Mouse (Mus musculus) left cerebral cortex, adult 2 months (tissue): ENCODE data around the gene Gramd1b. TPM values are rescaled to one million over a fixed set of nuclear protein-coding genes. Genes with fewer than 3 reads are reported as not detected.
A peak's percentile ranks its signal among the peaks of the same experiment; 100 is the strongest.

ENCODE experiments used
- DNase-seq, 2 experiments: peaks; one replicate each; pipeline ENCODE4 v3.0.0; 2021 to 2022; ENCODE audit warnings: low spot score in 2 of 2, mixed read lengths in 1 of 2; ENCODE audit errors: extremely low spot score in 1 of 2
- H3K27ac ChIP-seq: fragments of 200-600 bp; 2 replicates; pipeline ENCODE4 v1.8.1; 2022
- H3K4me3 ChIP-seq: fragments of 200-600 bp; 2 replicates; pipeline ENCODE4 v1.8.1; 2022
- CTCF ChIP-seq: fragments of 200-600 bp; IDR thresholded peaks from 2 replicates; pipeline ENCODE4 v1.8.1; 2022; ENCODE audit warnings: antibody characterized with exemption, mild to moderate bottlenecking, moderate library complexity
- intact Hi-C: fragments of 180-260 bp; cut with DNase I; formaldehyde crosslinking; loops from one replicate; pipeline ENCODE4 v1.15.1; 2025
- total RNA-seq, 2 experiments: library from RNA; stranded (reverse); gene quantifications; 2 replicates each; pipeline ENCODE4 v1.2.3; 2021

Gramd1b gene
- total RNA-seq, 2 experiments from 2014 or later = 178 to 192 TPM

- H3K4me3 ChIP-seq = peak overlapping the region; percentile 60
- peak; percentile 76 for TF ChIP-seq CTCF
- peak overlapping the region; percentile 91 for H3K27ac ChIP-seq
- DNase-seq = peak; percentile 51 to 70
- intact Hi-C loops = loop anchor here (1.0 to 5.0 kb wide), 4 partner anchors 40 to 342 kb away; no protein-coding TSS in a partner anchor
These were observed 116.0 kb downstream of the Gramd1b start for GRCm38 (mm10) chr9:40414904-40415766.

GRCm38 (mm10) chr9:40414498-40414903, 116.7 kb downstream of the Gramd1b start:
- TF ChIP-seq CTCF = no peak
- intact Hi-C loops = loop anchor here (2.0 kb wide), 1 partner anchor 64 kb away; no protein-coding TSS in a partner anchor
- DNase-seq = peak; percentile 67 to 69

GRCm38 (mm10) chr9:40413601-40414000, 117.6 kb downstream of the Gramd1b start:
- intact Hi-C loops = no loop called here
- Histone ChIP-seq H3K27ac (no peak overlapping the region), H3K4me3 (no peak overlapping the region)
- DNase-seq = no peak
- TF ChIP-seq CTCF = no peak

More at GRCm38 (mm10) chr9:40414498-40414903, 116.7 kb downstream of the Gramd1b start:
- Histone ChIP-seq H3K4me3 (peak overlapping the region; percentile 60), H3K27ac (peak overlapping the region; percentile 91)

GRCm38 (mm10) chr9:40412931-40413330, 118.3 kb downstream of the Gramd1b start:
- intact Hi-C loops = no loop called here

GRCm38 (mm10) chr9:40412246-40412645, 118.9 kb downstream of the Gramd1b start:
- no peak for DNase-seq
- no peak for TF ChIP-seq CTCF
- Histone ChIP-seq H3K4me3 (no peak overlapping the region), H3K27ac (no peak overlapping the region)
- intact Hi-C loops = no loop called here

More at GRCm38 (mm10) chr9:40412931-40413330, 118.3 kb downstream of the Gramd1b start:
- TF ChIP-seq CTCF = no peak
- H3K4me3 ChIP-seq = no peak overlapping the region
- no peak overlapping the region for H3K27ac ChIP-seq
- no peak for DNase-seq

- TF ChIP-seq CTCF = no peak
- Histone ChIP-seq H3K27ac (no peak overlapping the region), H3K4me3 (no peak overlapping the region)
- intact Hi-C loops = no loop called here
- DNase-seq = no peak
These were observed 120.3 kb downstream of the Gramd1b start for GRCm38 (mm10) chr9:40410895-40411294.

GRCm38 (mm10) chr9:40409071-40409470, 122.1 kb downstream of the Gramd1b start:
- no peak for DNase-seq
- no peak for TF ChIP-seq CTCF

GRCm38 (mm10) chr9:40408415-40408814, 122.8 kb downstream of the Gramd1b start:
- intact Hi-C loops = no loop called here
- no peak overlapping the region for H3K27ac ChIP-seq
- no peak for TF ChIP-seq CTCF
- H3K4me3 ChIP-seq = no peak overlapping the region
- no peak for DNase-seq

More at GRCm38 (mm10) chr9:40409071-40409470, 122.1 kb downstream of the Gramd1b start:
- H3K27ac ChIP-seq = no peak overlapping the region
- intact Hi-C loops = no loop called here
- no peak overlapping the region for H3K4me3 ChIP-seq

- TF ChIP-seq CTCF = no peak
- Histone ChIP-seq H3K27ac (no peak overlapping the region), H3K4me3 (no peak overlapping the region)
- DNase-seq = no peak
- intact Hi-C loops = no loop called here
These were observed 123.3 kb downstream of the Gramd1b start for GRCm38 (mm10) chr9:40407876-40408275.

- H3K4me3 ChIP-seq = no peak overlapping the region
- no peak for DNase-seq
- intact Hi-C loops = no loop called here
- no peak overlapping the region for H3K27ac ChIP-seq
- no peak for TF ChIP-seq CTCF
These were observed 125.4 kb downstream of the Gramd1b start for GRCm38 (mm10) chr9:40405804-40406203.

GRCm38 (mm10) chr9:40405263-40405662, 125.9 kb downstream of the Gramd1b start:
- H3K27ac ChIP-seq = peak overlapping the region; percentile 50; the same call in 1 of the 2 replicates
- DNase-seq = no peak
- TF ChIP-seq CTCF = no peak
- intact Hi-C loops = no loop called here
- H3K4me3 ChIP-seq = no peak overlapping the region

- Histone ChIP-seq H3K4me3 (no peak overlapping the region), H3K27ac (peak overlapping the region; percentile 50; the same call in 1 of the 2 replicates)
- peak in 1 of 2 experiments; percentile 40 for DNase-seq
- no peak for TF ChIP-seq CTCF
- intact Hi-C loops = no loop called here
These were observed 126.5 kb downstream of the Gramd1b start for GRCm38 (mm10) chr9:40404637-40405036.
